Mouse (Mus musculus) liver, postnatal 0 days (tissue): Measurements from ENCODE around the gene Hoxd3.

ENCODE experiments used
- CTCF ChIP-seq: sonication (generic); IDR thresholded peaks from 2 replicates; pipeline ENCODE4 v1.5.1; 2016; ENCODE audit warnings: antibody characterized with exemption, low read depth
- EP300 ChIP-seq: IDR thresholded peaks from 2 replicates; pipeline ENCODE4 v1.6.1; 2016; ENCODE audit warnings: antibody characterized with exemption, low read depth, mild to moderate bottlenecking

- TF ChIP-seq CTCF = no peak
- TF ChIP-seq EP300 = no peak
Observed at GRCm38 (mm10) chr2:74760146-74760545, 48.4 kb downstream of the Hoxd3 start.
